Mouse (Mus musculus): ENCODE measurements around the gene Skap1. TPM values are rescaled to one million over a fixed set of nuclear protein-coding genes. Genes with fewer than 3 reads are reported as not detected.
A peak's percentile ranks its signal among the peaks of the same experiment; 100 is the strongest.

The Skap1 gene
- polyA plus RNA-seq, 1 experiment = not detected

GRCm38 (mm10) chr11:96765645-96766044 lies 301.3 kb downstream of the Skap1 start:
- Histone ChIP-seq H3K4me3 (ENCODE audit: insufficient read depth, low read length) (no peak overlapping the region), H3K4me1 (ENCODE audit: control insufficient read depth, insufficient read depth, low read length) (peaks cover 13% of the 10 kb centered on the region), H3K27ac (ENCODE audit: insufficient read depth, low read length) (no peak overlapping the region)
- no peak for TF ChIP-seq POLR2A (IDR thresholded peaks at IDR 0.05; ENCODE audit: low read depth, low read length)
- no peak for TF ChIP-seq CTCF (IDR thresholded peaks at IDR 0.05; ENCODE audit: borderline replicate concordance, insufficient read depth, low read length)

GRCm38 (mm10) chr11:96766555-96766954 lies 302.2 kb downstream of the Skap1 start:
- Histone ChIP-seq H3K4me3 (ENCODE audit: insufficient read depth, low read length) (no peak overlapping the region), H3K4me1 (ENCODE audit: control insufficient read depth, insufficient read depth, low read length) (peaks cover 13% of the 10 kb centered on the region), H3K27ac (ENCODE audit: insufficient read depth, low read length) (peak overlapping the region; percentile 89)
- TF ChIP-seq POLR2A (IDR thresholded peaks at IDR 0.05; ENCODE audit: low read depth, low read length) = no peak
- no peak for TF ChIP-seq CTCF (IDR thresholded peaks at IDR 0.05; ENCODE audit: borderline replicate concordance, insufficient read depth, low read length)

GRCm38 (mm10) chr11:96767096-96767495 lies 302.7 kb downstream of the Skap1 start:
- TF ChIP-seq CTCF (IDR thresholded peaks at IDR 0.05; ENCODE audit: borderline replicate concordance, insufficient read depth, low read length) (no peak), POLR2A (IDR thresholded peaks at IDR 0.05; ENCODE audit: low read depth, low read length) (no peak)
- peaks cover 13% of the 10 kb centered on the region for H3K4me1 ChIP-seq (ENCODE audit: control insufficient read depth, insufficient read depth, low read length)
- H3K4me3 ChIP-seq (ENCODE audit: insufficient read depth, low read length) = no peak overlapping the region
- peak overlapping the region; percentile 89 for H3K27ac ChIP-seq (ENCODE audit: insufficient read depth, low read length)

GRCm38 (mm10) chr11:96768240-96768639 lies 303.8 kb downstream of the Skap1 start:
- no peak overlapping the region for H3K4me3 ChIP-seq (ENCODE audit: insufficient read depth, low read length)
- H3K4me1 ChIP-seq (ENCODE audit: control insufficient read depth, insufficient read depth, low read length) = peaks cover 13% of the 10 kb centered on the region
- H3K27ac ChIP-seq (ENCODE audit: insufficient read depth, low read length) = no peak overlapping the region
- TF ChIP-seq POLR2A (IDR thresholded peaks at IDR 0.05; ENCODE audit: low read depth, low read length) = no peak
- no peak for TF ChIP-seq CTCF (IDR thresholded peaks at IDR 0.05; ENCODE audit: borderline replicate concordance, insufficient read depth, low read length)

GRCm38 (mm10) chr11:96771274-96771975 lies 307.0 kb downstream of the Skap1 start:
- Histone ChIP-seq H3K4me1 (ENCODE audit: control insufficient read depth, insufficient read depth, low read length) (peaks cover 12% of the 10 kb centered on the region), H3K27ac (ENCODE audit: insufficient read depth, low read length) (no peak overlapping the region), H3K4me3 (ENCODE audit: insufficient read depth, low read length) (no peak overlapping the region)
- TF ChIP-seq POLR2A (IDR thresholded peaks at IDR 0.05; ENCODE audit: low read depth, low read length) = no peak
- TF ChIP-seq CTCF (IDR thresholded peaks at IDR 0.05; ENCODE audit: borderline replicate concordance, insufficient read depth, low read length) = no peak

- Histone ChIP-seq H3K4me1 (ENCODE audit: control insufficient read depth, insufficient read depth, low read length) (peaks cover 7% of the 10 kb centered on the region; the same call in 1 of the 2 replicates), H3K4me3 (ENCODE audit: insufficient read depth, low read length) (no peak overlapping the region), H3K27ac (ENCODE audit: insufficient read depth, low read length) (no peak overlapping the region)
- TF ChIP-seq POLR2A (IDR thresholded peaks at IDR 0.05; ENCODE audit: low read depth, low read length) (no peak), CTCF (IDR thresholded peaks at IDR 0.05; ENCODE audit: borderline replicate concordance, insufficient read depth, low read length) (no peak)
Observed at GRCm38 (mm10) chr11:96772413-96772812, 308.0 kb downstream of the Skap1 start.

GRCm38 (mm10) chr11:96774536-96774935 lies 310.1 kb downstream of the Skap1 start:
- TF ChIP-seq CTCF (IDR thresholded peaks at IDR 0.05; ENCODE audit: borderline replicate concordance, insufficient read depth, low read length) = no peak
- no peak for TF ChIP-seq POLR2A (IDR thresholded peaks at IDR 0.05; ENCODE audit: low read depth, low read length)
- no peak overlapping the region for H3K4me3 ChIP-seq (ENCODE audit: insufficient read depth, low read length)
- no peak overlapping the region for H3K27ac ChIP-seq (ENCODE audit: insufficient read depth, low read length)
- peaks cover 7% of the 10 kb centered on the region; the same call in 1 of the 2 replicates for H3K4me1 ChIP-seq (ENCODE audit: control insufficient read depth, insufficient read depth, low read length)

GRCm38 (mm10) chr11:96775063-96775462 lies 310.7 kb downstream of the Skap1 start:
- Histone ChIP-seq H3K4me1 (ENCODE audit: control insufficient read depth, insufficient read depth, low read length) (peaks cover 7% of the 10 kb centered on the region; the same call in 1 of the 2 replicates), H3K27ac (ENCODE audit: insufficient read depth, low read length) (no peak overlapping the region), H3K4me3 (ENCODE audit: insufficient read depth, low read length) (no peak overlapping the region)
- TF ChIP-seq POLR2A (IDR thresholded peaks at IDR 0.05; ENCODE audit: low read depth, low read length) = no peak
- no peak for TF ChIP-seq CTCF (IDR thresholded peaks at IDR 0.05; ENCODE audit: borderline replicate concordance, insufficient read depth, low read length)

- no peak overlapping the region for H3K27ac ChIP-seq (ENCODE audit: insufficient read depth, low read length)
- peaks cover 7% of the 10 kb centered on the region; the same call in 1 of the 2 replicates for H3K4me1 ChIP-seq (ENCODE audit: control insufficient read depth, insufficient read depth, low read length)
- peak overlapping the region; percentile 2; the same call in 1 of the 2 replicates for H3K4me3 ChIP-seq (ENCODE audit: insufficient read depth, low read length)
- no peak for TF ChIP-seq POLR2A (IDR thresholded peaks at IDR 0.05; ENCODE audit: low read depth, low read length)
- TF ChIP-seq CTCF (IDR thresholded peaks at IDR 0.05; ENCODE audit: borderline replicate concordance, insufficient read depth, low read length) = no peak
Observed at GRCm38 (mm10) chr11:96775665-96776064, 311.3 kb downstream of the Skap1 start.

- H3K4me1 ChIP-seq (ENCODE audit: control insufficient read depth, insufficient read depth, low read length) = peaks cover 7% of the 10 kb centered on the region; the same call in 1 of the 2 replicates
- peak overlapping the region; percentile 96 for H3K4me3 ChIP-seq (ENCODE audit: insufficient read depth, low read length)
- TF ChIP-seq CTCF (IDR thresholded peaks at IDR 0.05; ENCODE audit: borderline replicate concordance, insufficient read depth, low read length) = no peak
- TF ChIP-seq POLR2A (IDR thresholded peaks at IDR 0.05; ENCODE audit: low read depth, low read length) = no peak
- H3K27ac ChIP-seq (ENCODE audit: insufficient read depth, low read length) = no peak overlapping the region
Observed at GRCm38 (mm10) chr11:96776068-96776467, 311.7 kb downstream of the Skap1 start.
